Mouse (Mus musculus) CD4-positive, CD25-positive, alpha-beta regulatory T cell, adult 4 months (primary cell): ENCODE data around the gene Tmem11. TPM values are rescaled to one million over a fixed set of nuclear protein-coding genes. Genes with fewer than 3 reads are reported as not detected.
A peak's percentile ranks its signal among the peaks of the same experiment; 100 is the strongest.
"Not testable (repeated sequence)": the region's sequence is repeated elsewhere in the genome, so short reads cannot be mapped to it uniquely, and the experiment has no call there.

Source experiments
- ATAC-seq: one replicate; pipeline ENCODE4 v1.8.0; 2017
- polyA plus RNA-seq, 2 experiments: library from polyadenylated mRNA; unstranded; fragments of 100-300 nt; shearing (Covaris generic); gene quantifications; one replicate each; pipeline ENCODE4 v1.2.1; 2017

Gene Tmem11
- 10 to 100 TPM; 33.2 to 36.9 TPM for polyA plus RNA-seq

DNA sequence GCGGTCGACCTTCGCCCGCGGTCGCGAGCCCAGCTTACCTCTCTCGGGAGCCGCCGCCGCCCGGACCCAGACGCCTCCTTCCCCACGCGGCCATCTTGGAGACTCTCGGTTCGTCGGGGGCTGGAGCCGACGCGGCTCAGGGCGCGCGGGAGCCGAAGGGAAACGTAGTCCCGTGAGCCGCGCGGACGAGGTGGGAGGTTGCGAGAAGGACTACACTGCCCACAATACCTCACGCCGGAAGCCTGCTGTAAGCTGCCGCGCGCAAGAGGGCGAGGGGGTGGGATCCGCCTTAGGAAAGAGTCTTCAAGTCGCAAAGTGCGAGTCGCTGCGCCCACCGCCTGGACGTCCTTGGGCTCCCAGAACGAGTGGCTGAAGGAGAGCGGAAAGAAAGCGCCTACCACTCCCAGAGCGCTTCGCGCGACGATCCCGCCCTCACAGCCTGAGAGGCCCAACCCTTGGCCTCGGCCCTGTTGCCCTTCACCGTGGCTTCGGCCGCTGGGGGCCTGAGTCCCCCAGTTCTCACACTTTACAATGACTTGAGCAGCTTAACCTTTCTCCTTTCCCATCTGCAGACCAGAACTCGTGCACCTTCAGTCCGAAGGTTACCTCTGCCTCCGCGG, at the start of gene Tmem11:
Gene Tmem11 (minus strand): TSS at position 598 of the 620 bp plus-strand sequence.
- ATAC-seq: peak; percentile 96

DNA sequence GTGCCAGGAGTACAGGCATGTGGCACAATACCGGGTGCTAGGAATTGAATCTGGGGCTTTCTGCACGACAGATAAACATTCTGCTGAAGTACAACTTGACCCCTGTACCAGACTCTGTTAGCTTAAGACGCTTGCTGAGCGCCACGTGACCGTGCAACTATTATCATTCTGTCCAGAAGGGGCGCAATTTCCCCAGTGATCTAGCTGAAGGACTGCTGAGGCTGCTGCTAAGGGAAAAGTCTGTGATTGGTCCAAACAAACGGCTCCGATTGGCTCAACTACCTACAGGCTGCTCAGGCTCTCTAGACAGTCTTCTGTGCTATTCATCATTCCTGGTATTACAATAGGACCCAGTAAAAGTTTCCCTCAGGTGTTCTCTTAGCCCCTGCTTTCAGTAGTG, 48.2 kb upstream of the Tmem11 start:
- ATAC-seq: peak; percentile 77

DNA sequence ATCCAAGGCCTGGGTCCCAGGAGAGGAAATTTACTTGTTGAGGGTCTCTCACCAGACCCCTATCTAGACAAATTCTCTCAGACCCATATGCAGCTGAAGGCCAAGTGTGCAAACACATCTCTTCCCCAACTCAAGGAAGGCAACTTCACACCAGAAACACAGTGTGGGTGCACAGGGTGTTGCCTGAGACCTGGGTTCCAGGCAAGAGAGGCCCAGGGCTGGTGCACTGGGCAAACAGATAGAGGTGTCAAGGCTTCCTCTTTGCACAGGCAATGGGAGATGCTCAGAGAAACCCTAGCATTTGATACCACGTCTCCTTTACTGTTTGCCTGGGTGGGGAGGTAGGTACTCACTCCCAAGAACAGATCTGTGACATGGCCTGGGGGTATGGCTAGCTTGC, 45.9 kb upstream of the Tmem11 start:
- no peak for ATAC-seq

DNA sequence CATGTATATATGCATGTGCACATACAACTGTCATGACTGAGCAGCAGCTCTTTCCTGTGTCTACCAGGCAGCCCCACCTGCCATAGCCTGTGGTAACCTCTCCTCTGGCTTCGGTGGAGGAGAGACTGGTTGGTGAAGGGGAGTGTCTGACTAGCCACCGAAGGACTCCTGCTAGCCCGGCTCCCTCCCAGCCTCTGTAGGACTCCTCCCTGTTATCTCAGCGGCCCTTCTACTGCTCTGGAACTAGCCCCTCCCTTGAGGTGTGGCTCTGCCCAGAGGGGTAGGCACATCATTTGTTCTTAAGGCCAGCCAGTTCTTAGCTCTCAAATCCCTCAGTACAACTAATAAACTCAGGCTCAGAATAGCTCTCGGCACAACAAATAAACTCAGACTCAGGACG, 45.4 kb upstream of the Tmem11 start:
- ATAC-seq: no peak

DNA sequence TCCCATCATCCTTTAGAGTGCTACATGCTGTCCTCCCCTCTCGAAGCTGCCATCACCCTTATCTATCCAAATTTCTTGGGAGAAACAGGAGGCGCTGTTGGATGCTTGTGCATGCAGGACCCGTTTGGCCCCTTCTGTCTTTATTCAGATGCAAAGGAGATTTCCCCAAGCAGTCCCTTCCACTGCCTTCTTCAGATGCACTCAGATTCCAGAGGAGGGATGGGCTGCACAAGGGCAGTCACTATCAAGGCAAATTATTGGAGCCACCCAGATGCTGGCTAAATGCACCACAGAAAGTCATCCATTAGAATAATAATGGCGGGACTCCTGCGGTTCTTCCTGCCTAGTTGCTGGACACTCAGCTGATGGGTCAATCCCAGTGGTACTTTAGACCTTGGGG, 43.9 kb upstream of the Tmem11 start:
- ATAC-seq: no peak

DNA sequence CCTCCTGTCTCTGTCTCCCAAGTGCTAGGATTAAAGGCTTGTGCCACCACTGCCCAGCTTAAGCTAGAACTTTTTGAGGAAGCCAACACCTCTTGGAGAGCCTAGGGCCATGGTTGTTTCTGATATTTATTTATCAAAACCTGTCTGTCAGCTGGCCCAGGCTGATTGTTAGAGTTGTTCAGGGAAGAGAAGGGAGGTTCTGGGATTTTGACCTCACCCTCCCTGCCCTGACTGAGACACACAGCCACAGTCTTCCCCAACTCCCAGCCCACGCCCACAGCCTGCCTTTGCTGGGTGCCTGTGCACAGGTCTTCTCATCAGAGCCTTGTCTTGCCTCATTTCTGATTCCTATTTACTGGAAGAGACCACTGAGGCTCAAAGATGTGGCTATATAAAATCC, 43.1 kb upstream of the Tmem11 start:
- ATAC-seq: no peak

DNA sequence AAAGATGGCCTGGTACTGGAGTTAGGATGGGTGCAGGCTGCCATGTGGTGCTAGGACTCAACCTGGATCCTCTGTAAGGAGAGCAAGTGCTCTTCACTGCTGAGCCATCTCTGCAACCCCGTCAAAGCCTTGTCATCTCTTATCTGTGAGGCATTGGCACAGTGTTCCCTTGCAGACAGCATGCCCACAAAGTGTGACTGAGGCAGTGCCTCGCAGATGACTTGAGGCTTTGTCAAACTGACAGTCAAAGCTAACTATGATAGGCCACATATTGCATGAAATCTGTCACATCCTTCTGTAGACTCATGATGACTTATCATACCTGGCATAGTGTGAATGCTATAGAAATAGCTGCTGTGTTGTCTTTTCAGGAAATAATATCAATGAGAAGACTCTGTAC, 40.9 kb upstream of the Tmem11 start:
- ATAC-seq: no peak

DNA sequence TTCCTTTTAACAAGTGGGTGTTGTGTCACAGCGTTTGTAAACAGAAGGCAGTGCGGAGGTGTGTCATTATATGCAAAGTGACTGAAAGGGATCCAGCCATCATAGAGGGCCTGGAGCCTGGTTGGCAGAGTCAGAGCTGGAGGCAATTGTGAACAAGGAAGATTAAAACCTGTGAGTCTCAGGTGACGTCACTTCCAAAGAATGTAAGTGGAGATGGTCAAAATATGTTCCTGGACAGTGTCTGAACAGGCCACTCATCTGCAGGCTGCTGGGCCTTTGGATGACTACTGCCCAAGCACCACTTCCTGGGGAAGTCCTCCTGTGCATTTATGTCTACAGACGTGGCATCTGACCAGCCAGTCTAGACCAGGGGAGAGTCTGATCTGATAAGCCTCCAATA, 36.1 kb upstream of the Tmem11 start:
- ATAC-seq: no peak

DNA sequence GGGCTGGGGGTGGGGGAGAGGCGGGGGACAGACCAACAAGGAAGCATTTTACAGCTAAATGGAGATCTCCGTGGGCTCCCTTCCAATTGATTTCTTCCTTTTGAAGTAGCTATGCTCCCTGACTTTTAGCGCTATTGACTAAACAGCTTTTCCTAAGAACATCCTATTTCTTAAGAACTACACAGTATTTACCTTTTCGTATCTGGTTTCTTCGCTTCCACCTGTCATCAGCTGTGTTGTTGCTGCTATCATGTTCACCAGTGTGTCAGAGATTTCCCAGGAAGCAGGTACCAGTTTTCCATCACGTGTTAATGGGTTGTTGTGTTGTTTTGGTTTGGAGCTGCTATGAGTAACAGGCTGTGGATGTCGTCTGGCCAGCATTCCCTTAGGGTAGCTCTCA, 35.4 kb upstream of the Tmem11 start, which contains the start of gene Natd1:
Gene Natd1 (minus strand): TSS at position 260 of the 400 bp plus-strand sequence.
- no peak for ATAC-seq

DNA sequence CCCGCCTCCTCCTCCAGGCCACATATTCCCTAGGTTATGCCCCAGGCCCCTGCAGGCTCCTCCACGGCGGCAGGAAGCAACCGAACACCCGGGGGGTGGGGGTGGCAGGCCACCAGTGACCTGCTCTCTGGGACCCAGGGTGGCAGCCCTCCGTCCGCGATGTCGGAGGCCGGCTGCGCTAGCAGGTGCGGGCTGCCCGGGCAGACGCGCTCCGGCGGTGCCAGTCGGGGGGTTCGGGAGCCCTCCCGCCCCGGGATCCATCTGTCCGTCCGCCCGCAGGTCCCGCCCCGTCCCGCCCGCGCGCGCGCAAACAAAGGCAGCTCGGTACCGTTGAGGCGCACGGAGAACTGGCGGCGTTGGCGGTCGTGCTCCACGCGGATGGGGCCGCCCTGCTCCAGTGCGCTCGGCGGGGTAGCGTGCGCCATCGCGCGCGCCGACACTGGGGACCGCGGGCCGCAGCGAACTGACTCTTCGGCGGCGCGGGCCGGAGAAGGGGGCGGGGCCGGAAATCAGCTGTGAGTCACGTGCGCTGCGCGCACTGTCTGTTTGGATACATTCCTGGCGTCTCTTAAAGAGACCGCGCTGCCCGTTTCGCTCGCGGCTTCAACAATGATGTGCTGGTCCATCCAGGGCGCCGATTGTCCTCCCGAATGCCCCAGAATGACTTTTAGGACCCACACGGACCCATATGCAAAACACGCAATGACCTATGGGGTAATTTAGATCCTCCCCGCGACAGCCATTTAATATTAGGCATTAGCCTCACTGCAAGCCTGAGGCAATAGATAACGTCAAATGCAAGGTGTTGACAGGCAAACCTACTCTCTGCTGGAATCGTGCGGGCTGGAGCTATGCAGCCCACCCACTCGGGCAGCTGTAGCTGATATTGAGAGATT, 34.5 kb upstream of the Tmem11 start:
- ATAC-seq: peak; percentile 98

DNA sequence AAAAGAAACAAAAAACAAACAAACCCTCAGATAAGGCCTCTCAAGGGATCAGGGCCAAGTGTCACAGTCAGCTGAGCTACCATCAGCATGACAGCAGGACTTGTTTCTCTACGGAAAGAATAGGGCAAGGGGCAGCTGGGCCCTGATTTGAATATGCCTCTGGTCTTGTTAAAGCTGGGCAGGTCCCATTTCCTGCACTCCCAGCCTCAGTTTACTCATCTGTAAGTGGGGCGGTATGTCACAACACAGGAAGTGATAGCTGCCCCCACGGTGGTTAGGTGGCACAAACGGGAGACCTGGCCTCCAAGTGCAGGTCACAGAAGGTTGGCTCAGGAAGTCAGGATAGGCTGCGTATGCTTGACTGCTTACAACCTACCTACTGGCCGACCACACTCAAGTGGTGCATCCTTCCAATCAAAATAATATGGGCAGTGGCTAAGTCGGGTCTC, 33.5 kb upstream of the Tmem11 start:
- ATAC-seq: no peak

DNA sequence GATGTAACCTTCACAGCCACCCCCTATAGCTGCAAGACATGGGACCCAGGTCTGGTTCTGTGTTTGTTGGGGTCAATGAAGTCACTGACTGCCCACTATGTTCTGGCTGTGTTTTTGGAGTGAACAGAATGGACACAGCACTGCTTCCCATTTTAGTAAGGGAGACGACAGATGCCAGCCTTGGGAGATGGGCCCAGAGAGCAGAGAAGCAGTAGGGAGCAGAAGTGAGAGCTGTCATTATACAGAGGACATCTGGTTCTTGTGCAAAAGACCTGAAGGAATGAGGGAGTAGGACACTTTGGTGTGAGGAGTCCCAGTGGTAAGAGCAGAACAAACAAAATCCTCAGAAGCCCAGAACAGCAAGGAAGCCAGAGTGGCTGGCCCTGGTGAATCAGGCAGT, 30.6 kb upstream of the Tmem11 start:
- ATAC-seq: no peak

DNA sequence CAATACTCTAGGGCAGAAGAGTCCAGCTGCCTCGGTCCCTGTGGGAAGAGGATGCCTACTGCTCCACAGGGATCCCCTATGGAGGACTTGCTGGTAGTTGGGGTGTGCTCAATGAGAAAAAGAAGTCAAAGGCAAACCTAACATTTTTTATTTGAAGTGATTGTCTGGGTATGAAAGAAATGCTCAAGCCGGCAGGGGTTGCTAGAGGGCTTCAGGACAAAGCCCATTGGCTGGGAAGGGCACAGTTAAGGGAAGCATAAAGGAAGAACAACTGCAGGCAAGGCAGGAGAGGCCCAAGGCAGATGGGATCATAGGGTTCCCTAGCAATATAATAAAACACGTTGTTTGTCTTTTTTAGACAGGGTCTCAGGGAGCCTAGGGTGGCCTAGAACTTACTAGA, 29.0 kb upstream of the Tmem11 start:
- ATAC-seq: no peak

DNA sequence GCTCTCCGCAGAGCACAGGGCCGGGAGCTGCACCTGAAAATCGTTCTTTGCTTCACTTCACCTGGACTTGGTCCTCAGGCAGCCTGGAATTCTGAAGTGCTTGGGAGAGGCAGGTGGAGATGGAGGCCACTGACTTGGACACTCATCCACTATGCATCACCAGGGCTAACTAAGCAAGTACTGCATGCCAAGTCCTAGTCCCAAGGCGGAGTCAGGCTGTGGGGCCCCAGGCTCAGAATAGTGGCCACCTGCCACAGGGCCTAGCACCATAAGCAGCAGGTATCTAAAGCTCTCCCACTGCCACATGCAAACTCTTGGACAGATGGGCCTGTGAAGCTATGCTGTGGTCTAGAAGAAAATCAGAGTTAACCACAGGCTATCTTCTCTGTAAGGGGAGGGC, 27.4 kb upstream of the Tmem11 start:
- no peak for ATAC-seq

DNA sequence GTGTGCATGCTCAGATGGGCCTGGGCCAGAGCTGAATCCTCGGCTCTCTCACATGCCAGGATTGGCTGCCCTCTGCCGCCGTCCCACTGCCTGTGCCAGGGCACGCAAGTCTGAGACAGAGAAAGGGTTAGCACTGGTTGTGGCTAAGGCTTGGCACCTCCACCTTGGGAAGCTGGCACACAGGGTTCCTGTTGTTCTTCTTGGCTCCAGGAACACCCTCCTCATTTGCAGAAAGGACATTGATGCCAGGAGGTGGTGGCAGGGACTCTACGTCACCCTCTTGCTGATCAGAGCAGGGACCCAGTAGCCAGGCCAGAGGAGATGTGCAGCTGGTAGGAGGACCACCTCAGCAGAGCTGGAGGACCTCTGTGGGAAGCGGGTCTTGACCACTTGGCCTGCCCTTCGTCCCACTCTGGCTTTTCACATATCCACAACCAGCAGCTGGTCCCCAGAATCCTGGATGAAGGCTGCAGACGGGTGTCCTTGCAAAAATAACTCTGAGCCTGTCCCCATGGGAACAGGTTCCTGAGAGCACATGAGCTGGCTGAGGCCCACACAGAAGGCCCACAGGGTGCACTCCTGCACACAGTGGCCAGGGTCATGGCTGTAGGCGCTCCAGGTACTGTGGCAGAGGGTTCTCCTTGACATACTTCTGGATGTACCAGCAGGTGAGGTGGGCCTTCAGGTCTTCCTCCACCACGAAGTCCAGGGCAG, 26.5 kb upstream of the Tmem11 start:
- no peak for ATAC-seq

DNA sequence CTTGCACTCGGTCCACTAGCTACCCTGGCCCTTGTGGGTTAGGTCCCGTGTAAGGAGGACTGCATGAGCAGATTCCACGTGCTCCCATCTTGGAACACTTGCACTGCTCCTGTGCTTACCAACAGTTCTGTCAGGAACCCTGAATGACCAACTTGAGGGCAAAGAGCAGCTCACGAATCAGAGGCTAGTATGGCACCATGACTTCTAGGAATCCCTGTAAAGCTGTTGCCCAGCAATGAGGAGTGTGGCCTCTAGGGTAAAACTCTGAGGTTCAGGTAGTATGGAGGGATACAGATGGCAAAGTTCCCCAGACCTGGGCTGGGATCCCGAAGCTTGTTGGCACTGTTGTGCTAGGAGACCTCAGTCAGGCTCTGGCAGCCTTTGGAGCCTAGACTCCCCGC, 24.6 kb upstream of the Tmem11 start:
- ATAC-seq: no peak

DNA sequence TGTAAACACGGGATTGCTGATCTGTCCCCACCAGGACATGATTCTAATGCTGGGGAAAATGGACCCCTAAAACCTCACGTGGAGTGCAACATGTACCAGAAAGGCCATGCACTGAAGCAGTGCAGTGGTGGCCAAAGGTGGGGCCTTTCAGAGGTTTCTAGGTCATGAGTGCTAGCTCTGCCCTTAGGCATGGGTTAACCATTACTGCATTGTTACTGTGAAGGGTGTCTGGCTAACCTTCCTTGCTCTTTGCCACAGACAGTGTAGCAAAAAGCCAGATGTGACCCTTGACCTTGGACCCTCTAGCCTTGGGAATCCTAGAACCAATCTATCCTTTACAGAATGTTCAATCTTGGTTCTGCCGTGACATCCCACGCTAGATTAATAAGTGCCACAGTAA, 23.4 kb upstream of the Tmem11 start:
- no peak for ATAC-seq

DNA sequence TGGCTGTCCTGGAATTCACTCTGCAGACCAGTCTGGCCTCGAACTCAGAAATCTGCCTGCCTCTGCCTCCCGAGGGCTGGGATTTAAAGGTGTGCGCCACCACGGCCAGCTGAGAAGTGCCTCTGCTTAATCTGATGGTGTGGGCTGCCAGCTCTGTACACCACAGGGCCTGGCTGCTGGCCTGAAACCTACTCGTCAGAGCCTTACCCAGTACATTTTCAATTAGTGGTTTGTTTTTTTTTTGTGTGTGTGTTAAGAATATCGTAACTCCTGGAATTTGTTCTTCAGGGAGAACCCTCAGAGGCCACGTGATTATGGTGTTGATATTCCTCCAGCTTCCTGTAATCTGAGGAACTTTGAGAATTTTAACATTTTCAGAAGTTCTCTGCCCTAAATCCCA, 22.9 kb upstream of the Tmem11 start:
- no peak for ATAC-seq

DNA sequence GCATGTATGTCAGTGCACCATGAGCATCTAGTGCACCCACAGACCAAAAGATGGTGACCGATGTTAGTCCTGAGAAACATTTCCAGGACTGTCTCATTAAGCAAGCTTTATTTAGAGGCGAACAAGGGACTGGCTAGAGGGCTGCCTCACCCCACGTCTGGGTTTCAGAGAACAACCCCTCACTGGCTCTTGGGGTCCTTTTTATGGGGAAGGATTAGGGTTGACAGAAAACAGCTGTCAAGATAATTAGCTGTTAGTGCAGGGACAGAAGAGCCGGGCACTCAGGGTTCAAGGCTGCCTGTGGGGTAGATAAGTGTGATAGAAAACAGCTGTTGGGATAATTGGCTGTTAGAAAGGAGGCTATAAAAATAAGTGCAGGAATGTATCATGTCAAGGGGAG, 16.8 kb upstream of the Tmem11 start:
- ATAC-seq: no peak

DNA sequence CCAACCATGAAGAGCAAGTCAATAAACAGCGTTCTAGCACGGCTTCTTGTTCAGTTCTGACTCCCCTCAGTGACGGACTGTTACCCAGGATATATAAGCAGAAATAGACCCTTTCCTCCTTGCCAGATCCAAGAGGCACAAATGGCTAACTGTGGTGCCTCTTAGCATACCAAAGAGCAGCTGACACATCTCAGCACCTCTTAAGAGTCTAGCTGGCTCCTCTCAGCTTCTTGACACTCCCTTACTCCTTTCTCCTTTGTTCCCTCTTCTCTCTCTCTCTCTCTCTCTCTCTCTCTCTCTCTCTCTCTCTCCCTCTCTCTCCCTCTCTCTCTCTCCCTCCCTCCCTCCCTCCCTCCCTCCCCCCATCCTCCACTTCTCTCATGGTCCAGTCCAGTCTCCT, 11.7 kb upstream of the Tmem11 start:
- ATAC-seq: no peak

DNA sequence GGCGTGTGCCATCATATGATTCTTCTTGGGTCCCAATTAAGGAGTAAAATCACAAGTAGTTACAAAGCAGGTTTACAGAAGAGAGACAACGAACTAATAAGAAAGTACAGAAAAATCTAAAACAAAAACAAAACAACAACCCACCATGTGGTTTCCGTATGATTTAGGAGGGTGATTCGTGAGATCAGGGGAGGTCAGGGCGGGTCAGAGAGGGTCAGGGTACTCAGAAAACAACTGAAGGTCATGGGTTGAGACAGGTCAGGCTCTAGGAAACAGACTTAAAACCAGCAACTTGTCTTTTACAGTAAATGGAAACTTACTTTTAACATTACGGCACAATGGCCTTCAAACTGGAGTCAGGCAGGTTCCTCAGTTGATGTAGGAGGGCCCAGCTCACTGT, 11.2 kb upstream of the Tmem11 start:
- ATAC-seq: no peak

DNA sequence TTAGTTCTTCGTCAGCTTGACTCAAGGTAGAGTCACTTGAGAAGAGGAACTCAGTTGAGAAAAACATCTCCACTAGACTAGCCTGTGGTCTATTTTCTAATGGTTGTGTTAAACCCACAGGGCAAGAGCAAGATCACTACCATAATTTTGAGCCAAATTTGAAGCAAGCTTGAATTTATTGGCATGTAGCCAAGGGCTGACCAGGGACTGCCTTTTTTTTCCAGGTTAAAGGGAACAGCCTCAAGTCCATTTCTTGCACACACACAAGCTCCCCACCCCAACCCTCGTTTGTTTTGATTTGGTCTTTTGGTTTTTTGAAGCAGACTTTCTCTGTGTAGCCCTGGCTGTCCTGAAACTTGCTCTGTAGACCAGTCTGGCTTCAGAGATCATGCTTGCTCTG, 10.8 kb upstream of the Tmem11 start:
- no peak for ATAC-seq

DNA sequence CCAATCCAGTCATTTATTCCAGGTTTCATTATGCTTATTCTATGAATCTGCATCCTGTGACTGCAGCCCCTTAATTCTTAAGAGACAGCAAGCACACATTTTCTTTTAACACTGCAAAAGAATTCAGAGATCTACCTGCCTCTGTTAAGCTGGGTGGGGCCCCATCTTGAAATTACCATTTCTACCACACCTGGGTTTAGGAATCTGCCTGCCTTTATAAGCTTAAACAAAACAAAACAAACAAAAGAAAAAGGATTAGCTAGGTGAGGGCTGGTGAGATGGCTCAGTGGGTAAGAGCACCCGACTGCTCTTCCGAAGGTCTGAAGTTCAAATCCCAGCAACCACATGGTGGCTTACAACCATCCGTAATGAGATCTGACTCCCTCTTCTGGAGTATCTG, 7.9 kb upstream of the Tmem11 start:
- not testable (repeated sequence) for ATAC-seq

DNA sequence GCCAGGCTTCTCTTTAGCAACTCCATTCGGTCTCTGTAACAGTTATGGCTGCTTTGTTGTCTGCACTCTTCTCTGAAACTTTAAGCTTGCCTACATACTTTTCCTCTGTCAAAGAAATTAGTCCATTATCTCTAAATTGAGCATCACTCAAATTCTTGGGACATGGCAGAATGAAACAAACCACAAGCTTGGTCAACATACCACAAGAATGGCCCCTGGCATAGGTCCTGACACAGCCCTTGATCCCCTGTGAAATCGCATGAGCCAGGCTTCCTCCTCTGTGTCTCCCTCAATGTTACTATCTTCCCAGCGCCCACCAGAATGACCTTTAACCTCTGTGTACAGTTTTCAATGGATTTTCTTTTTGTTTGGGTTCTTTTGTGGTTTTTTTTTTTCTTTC, 3.3 kb upstream of the Tmem11 start:
- ATAC-seq: no peak
